In genomic region chr11:19992341-19993281, GRCm38 (mm10) we compare ENCODE assay signal across 8 mouse cellular contexts.
A peak's percentile ranks its signal among the peaks of the same experiment; 100 is the strongest.
DNase-seq lines count a peak whose midpoint lies in the region; ATAC-seq lines count a peak whose summit lies in the region.

No protein-coding gene starts in this region.

- 67% methylated on average over 12 of the region's 15 CpGs for WGBS in heart, embryonic 16.5 days

- H3K36me3 ChIP-seq in heart, embryonic 16.5 days (ENCODE audit: control insufficient read depth, insufficient read depth) = no peaks in the 10 kb centered on the region

- H3K4me3 ChIP-seq in heart, embryonic 16.5 days (ENCODE audit: low read length) = no peak overlapping the region

- peak overlapping the region; percentile 8; the same call in 1 of the 2 replicates for H3K27ac ChIP-seq in heart, embryonic 16.5 days (ENCODE audit: low read length)

- peaks cover 24% of the 10 kb centered on the region for H3K4me1 ChIP-seq in heart, embryonic 16.5 days (ENCODE audit: control insufficient read depth, insufficient read depth, low read length)

- H3K9me3 ChIP-seq in heart, embryonic 16.5 days (replicated peaks; ENCODE audit: control insufficient read depth, low read length) = no peaks in the 10 kb centered on the region

- intact Hi-C loops in heart, postnatal 25 days (cut with DNase I) = no loop called here

- no peak for ATAC-seq in heart, embryonic 16.5 days (replicated peaks; ENCODE audit: extremely low read depth, insufficient read depth, low FRiP score)
- peak; percentile 69 for ATAC-seq in CD4-positive, CD25-positive, alpha-beta regulatory T cell, adult 4 months
- peak; percentile 32 for ATAC-seq in megakaryocyte progenitor cell, adult 5-6 weeks (replicated peaks; ENCODE audit: poor library complexity)

- H3K27me3 ChIP-seq in heart, embryonic 16.5 days (ENCODE audit: control insufficient read depth, insufficient read depth, low read length) = no peaks in the 10 kb centered on the region

- H3K4me2 ChIP-seq in heart, embryonic 16.5 days (ENCODE audit: low read depth, low read length) = peak overlapping the region; percentile 19; the same call in 1 of the 2 replicates

- H3K9ac ChIP-seq in heart, embryonic 16.5 days (ENCODE audit: low read length) = no peak overlapping the region

- DNase-seq in heart, postnatal 25 days (ENCODE audit: low spot score) = no peak
- peak; percentile 74 for DNase-seq in induced T-regulatory cell, adult 2 months (ENCODE audit: low read depth)
- no peak for DNase-seq in heart, adult 18-20 months
- no peak for DNase-seq in c-Kit-positive CD71-positive TER-119-positive erythroid progenitor cells, embryonic 14.5 days (ENCODE audit: low spot score)
- DNase-seq in urinary bladder, postnatal 10 days (ENCODE audit: low spot score) = no peak
